Mouse (Mus musculus): Measurements from ENCODE around the gene Mycbpap. TPM values are rescaled to one million over a fixed set of nuclear protein-coding genes. Genes with fewer than 3 reads are reported as not detected.

Mycbpap gene
- total RNA-seq (2021), result not detected
- long read RNA-seq, experiment 1, result 0 reads
- long read RNA-seq, experiment 2, result 0 reads

DNA sequence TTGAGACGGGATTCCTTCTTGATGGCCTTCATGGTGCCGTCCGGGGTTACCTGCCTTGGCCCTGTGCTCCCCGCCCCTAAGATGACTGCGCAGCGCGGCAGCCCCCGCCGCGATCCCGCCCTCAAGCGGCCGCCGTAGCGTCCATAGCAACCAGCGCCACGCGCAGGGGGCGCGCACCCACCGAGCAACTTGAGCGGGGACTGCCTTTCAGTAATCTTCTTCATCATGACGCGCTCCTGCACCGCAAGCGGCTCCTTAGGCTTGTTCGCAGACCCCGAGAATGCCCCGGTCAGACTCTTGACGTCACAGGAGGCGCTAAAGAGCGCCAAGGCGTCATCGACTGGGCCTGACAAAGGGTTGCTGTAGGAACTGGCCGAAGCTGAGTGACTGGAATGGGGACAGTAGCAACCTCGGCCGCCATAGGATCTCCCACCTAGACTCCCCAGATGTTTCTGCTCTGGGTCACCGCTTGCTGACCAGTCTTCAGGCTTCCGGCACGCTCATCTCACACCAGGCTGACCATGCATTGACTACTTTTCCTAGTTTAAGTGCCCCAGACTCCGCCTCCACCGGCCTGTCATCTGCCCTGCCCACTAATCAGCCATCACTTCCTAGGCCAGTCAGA lies at the start of gene Mycbpap:
Gene Mycbpap, minus strand, starts transcription at position 524 of the 625 bp plus-strand sequence.
- peak; percentile 15 to 35 for DNase-seq
- intact Hi-C loops (cut with DNase I), result no loop called here

GRCm38 (mm10) chr11:94570612-94571011 lies 49.1 kb upstream of the Mycbpap start:
- intact Hi-C loops (cut with DNase I), result no loop called here
- DNase-seq, result no peak

DNA sequence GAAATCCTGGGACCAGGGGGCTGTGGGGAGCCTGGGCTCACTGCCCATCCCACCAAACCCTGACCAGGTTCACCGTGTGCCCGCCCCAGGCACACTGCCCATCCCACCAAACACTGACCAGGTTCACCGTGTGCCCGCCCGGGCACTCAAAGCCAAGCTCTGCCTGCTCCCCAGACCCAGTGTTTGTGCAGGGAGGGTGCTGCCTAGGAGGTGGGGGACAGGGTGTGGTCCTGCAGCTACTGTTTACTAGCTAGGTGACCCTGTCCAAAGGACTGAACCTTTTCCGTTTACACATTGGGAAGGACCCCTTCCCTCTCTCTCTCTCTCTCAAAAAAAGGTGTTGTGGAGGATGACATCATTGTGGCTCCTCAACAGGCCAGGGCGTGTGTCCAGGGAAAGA lies 45.8 kb upstream of the Mycbpap start:
- intact Hi-C loops (cut with DNase I), result no loop called here
- DNase-seq, result no peak

DNA sequence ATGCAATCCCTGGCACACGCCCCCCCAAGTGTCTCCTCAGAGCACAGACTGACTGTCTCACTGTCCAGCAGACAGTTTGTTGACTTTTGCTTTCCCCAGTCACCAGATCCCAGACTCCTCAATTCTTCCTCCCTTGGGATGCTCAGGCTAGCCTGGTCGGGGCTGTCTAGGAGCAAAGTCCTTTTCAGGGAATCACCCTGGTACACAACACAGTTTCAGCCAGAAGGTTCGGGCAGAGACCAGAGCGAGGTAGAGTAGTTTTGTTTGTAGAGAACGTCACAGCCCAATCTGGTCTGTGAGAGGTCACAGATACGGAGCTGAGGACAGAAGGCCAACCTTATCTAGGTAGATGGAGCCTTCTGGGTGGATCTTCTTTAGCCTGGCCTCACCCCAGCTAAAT lies 45.0 kb upstream of the Mycbpap start:
- intact Hi-C loops (cut with DNase I), result no loop called here
- no peak for DNase-seq

- intact Hi-C loops (cut with DNase I), result no loop called here
- no peak for DNase-seq
Measured at GRCm38 (mm10) chr11:94565151-94565479, 43.6 kb upstream of the Mycbpap start.

DNA sequence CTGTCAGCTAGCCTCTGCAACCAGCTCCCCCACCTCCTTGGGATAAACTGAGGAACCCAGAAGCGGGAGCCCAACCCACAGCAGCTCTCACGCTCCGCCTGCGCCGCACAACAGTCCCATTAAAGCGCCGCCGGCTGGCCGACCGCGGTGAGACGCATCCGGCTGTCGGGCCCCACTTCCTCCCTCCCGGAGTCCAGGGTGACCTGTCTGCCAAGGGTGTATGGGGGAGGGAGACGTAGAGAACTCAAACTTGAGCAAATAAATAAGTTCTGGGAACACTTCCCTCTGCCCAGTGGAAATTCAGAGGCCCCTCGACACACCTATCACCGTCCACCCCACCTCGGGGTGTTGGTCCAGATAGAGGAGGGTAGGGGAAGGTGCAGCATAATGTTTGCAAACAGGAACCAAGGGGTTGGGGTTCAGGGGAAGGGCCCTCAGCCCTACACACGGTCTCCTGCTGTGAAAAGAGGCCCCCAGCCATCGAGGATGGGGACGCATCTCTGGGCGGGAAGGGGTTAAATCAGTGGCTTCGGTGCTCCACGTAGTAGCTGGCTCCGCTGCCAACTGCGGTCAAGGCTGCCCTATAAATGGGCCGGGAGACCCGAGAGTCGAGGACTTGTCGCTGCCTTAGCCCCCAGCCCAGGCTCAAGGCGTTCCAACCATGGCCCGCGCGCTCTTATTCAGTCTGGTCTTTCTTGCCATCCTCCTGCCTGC lies 43.1 kb upstream of the Mycbpap start, which contains the start of gene Chad:
Gene Chad, plus strand, starts transcription at position 611 of the 714 bp plus-strand sequence.
- intact Hi-C loops (cut with DNase I), result no loop called here
- peak in 1 of 2 experiments; percentile 21 for DNase-seq

GRCm38 (mm10) chr11:94563821-94564220 lies 42.3 kb upstream of the Mycbpap start:
- no peak for DNase-seq
- intact Hi-C loops (cut with DNase I), result no loop called here

DNA sequence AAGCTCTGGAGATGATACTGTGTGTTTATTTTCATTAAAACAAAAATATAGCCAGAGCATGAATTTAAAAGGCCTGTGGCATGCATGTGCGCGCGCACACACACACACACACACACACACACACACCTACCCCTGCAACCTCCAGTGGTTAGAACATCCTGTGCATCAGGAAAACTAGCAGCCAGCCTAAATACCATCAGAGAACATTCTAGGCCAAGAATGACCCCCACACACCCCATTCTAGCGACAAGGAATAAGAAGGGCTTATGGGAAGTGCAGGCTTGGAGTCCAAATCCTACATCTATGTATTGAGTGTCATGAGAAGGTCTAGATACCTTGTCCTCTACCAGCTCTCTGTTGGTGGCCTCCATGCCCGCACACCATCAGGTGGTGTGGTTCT lies 41.8 kb upstream of the Mycbpap start:
- intact Hi-C loops (cut with DNase I), result no loop called here
- no peak for DNase-seq

- intact Hi-C loops (cut with DNase I), result no loop called here
- no peak for DNase-seq
Measured at GRCm38 (mm10) chr11:94558226-94558625, 36.7 kb upstream of the Mycbpap start.

- no peak for DNase-seq
- intact Hi-C loops (cut with DNase I), result no loop called here
Measured at GRCm38 (mm10) chr11:94550442-94550744, 28.9 kb upstream of the Mycbpap start.

DNA sequence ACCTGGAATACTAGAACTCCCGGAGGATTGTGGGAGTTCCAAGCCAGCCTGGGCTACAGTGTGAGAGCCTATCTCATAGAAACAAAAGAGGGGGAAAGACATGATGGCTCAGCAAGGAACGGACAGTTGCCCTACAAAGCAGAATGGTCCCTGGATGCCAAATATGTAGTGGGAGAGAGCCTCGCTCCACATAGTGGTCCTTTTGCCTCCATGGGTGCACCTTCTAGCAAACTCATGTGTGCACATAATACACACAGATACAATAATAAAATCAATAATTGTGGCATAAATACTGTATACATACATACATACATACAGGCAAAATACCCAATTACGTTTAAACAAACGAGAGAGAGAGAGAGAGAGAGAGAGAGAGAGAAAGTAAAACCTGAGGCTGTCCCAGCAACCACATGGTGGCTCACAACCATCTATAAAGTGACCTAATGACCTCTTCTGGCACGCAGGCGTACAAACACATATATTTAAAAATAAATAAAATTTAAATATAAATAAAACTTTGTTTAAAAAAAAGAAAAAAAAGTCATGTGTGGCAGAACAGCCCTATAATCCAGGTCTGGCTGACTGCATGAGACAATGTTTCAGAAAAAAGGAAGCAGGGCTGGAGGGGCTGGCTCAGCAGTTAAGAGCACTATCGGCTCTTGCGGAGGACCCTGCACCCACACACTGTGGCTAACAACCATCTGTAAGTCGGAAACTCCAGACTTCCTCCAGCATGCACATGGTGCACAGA lies 28.3 kb upstream of the Mycbpap start:
- no peak for DNase-seq
- intact Hi-C loops (cut with DNase I), result no loop called here

DNA sequence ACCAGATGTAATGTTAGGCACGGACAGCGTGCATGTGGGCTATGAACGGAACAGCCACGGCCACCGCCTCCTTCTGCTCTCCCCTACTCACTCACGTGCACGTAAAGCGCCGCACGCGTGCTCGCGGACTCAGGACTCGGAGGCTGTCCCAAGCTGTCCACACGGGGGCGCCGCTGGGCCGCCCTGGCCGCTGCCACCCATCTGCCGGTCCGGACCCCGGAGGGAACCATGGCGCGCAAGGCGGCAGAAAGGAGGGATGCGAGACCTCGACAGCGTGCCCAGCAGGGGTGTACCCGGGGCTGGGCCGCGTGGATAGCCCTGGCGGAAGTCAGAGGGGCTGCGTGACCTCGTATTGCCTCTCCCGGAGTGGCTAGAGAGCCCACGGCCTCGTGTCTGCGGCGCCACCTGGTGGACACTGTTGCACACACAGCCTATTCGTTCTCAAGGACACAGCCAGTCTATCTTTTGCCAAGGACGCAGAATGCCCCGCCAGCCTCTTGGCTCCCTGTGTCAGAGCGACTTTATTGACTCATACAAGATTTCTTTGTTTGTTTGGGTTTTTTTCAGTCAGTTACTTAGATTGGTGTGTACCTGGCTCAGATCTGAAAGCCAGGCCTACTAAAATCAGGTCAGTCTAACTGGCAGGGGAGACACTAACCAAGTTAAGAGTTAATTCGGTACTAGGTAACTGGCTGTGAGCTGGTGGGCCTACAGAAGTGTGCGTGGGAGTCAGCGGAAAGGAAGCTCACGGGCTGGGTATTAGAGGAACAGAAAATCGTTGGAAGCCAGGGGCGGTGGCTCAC lies 27.5 kb upstream of the Mycbpap start, which contains the start of gene Rsad1:
Gene Rsad1, minus strand, starts transcription at position 368 of the 803 bp plus-strand sequence.
- intact Hi-C loops (cut with DNase I), result no loop called here

GRCm38 (mm10) chr11:94548041-94548784 lies 26.7 kb upstream of the Mycbpap start:
- no peak for DNase-seq
- intact Hi-C loops (cut with DNase I), result no loop called here

More for the DNA sequence above, 27.5 kb upstream of the Mycbpap start, which contains the start of gene Rsad1:
- peak; percentile 94 to 98 for DNase-seq

GRCm38 (mm10) chr11:94547271-94547670 lies 25.7 kb upstream of the Mycbpap start:
- intact Hi-C loops (cut with DNase I), result no loop called here

GRCm38 (mm10) chr11:94546381-94546780 lies 24.8 kb upstream of the Mycbpap start:
- intact Hi-C loops (cut with DNase I), result no loop called here
- no peak for DNase-seq

More at GRCm38 (mm10) chr11:94547271-94547670, 25.7 kb upstream of the Mycbpap start:
- DNase-seq, result no peak

DNA sequence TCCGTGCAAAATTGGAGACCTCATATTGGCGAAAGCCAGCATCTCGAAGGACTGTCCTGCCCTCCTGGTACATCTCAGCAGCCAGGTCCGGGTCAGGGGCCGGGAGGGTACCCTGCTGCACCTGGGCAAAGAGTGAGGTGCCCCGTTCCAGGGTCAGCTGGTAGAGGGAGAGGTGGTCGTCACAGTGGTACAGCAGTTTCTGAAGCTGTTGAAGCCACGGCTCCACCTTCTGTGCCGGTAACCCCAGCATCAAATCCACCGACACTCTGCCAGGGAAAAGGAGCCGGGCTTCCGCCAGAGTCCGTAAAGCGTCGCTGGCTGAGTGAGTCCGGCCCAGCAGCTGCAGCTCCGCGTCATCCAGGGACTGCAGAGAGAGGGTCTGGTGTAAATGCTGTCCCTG lies 22.9 kb upstream of the Mycbpap start:
- intact Hi-C loops (cut with DNase I), result loop anchor here (5.0 kb wide), 2 partner anchors 122 to 202 kb away; no protein-coding TSS in a partner anchor
- no peak for DNase-seq

- DNase-seq, result peak; percentile 93 to 96
- intact Hi-C loops (cut with DNase I), result loop anchor here (5.0 kb wide), 2 partner anchors 122 to 202 kb away; no protein-coding TSS in a partner anchor
Measured at GRCm38 (mm10) chr11:94543932-94544331, 22.4 kb upstream of the Mycbpap start.

- intact Hi-C loops (cut with DNase I), result loop anchor here (5.0 kb wide), 2 partner anchors 121 to 201 kb away; no protein-coding TSS in a partner anchor
- no peak for DNase-seq
Measured at GRCm38 (mm10) chr11:94543344-94543743, 21.8 kb upstream of the Mycbpap start.

DNA sequence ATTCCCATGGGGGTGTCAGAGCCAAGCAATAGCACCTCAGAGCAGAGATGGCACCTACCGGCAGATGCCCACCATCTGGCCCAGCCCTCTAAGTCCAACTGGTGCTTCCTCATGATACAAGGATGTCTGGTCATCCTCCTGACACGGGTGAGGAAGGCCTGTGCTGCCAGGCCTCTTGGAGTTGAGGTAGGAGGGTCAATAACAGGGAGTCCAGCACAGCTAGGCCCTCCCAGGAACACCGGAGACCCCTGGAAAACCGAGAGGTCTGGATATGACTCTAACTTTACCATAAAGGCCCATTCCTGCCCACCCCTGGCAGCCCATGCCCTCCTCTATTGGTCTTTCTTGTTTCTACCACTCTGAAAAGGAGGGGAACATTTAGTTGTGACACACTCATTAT lies 20.9 kb upstream of the Mycbpap start:
- intact Hi-C loops (cut with DNase I), result loop anchor here (5.0 kb wide), 2 partner anchors 120 to 200 kb away; no protein-coding TSS in a partner anchor
- DNase-seq, result no peak
